Mouse (Mus musculus) CH12.LX (cell line): ENCODE measurements around the gene Mpdz. TPM values are rescaled to one million over a fixed set of nuclear protein-coding genes. Genes with fewer than 3 reads are reported as not detected.

Experiments
- DNase-seq: peaks from one replicate; pipeline ENCODE4 v3.0.0-alpha.2; 2013; ENCODE audit errors: extremely low read depth
- H3K27ac ChIP-seq: 2 replicates; pipeline ENCODE4 v1.5.1; 2012; ENCODE audit warnings: low read depth, mild to moderate bottlenecking, control low read depth, moderate library complexity; ENCODE audit not compliant: insufficient read depth
- H3K27me3 ChIP-seq: replicated peaks from 2 replicates; pipeline ENCODE3; 2012; ENCODE audit warnings: inconsistent platforms
- H3K36me3 ChIP-seq, 2 experiments: replicated peaks in 1 of 2; 2 replicates each; pipeline versions ENCODE3 to v1.6.1; 2012; ENCODE audit warnings: inconsistent platforms in 1 of 2, low read length in 1 of 2, mild to moderate bottlenecking in 1 of 2, mixed read lengths in 1 of 2, moderate library complexity in 1 of 2; ENCODE audit not compliant: control insufficient read depth in 1 of 2, insufficient read depth in 1 of 2
- H3K4me1 ChIP-seq, 2 experiments: 2 replicates each; pipeline ENCODE4 v1.6.1; 2012; ENCODE audit warnings: inconsistent platforms in 1 of 2, moderate library complexity in 1 of 2; ENCODE audit not compliant: insufficient read depth in 2 of 2, control insufficient read depth in 1 of 2
- H3K4me2 ChIP-seq: 2 replicates; pipeline ENCODE4 v1.6.1; 2012; ENCODE audit warnings: low read depth, mild to moderate bottlenecking, control low read depth; ENCODE audit not compliant: poor library complexity, insufficient read depth, severe bottlenecking
- H3K4me3 ChIP-seq, 3 experiments: fragments of 150-350 bp in 1 of 3; sonication (generic) in 1 of 3; replicated peaks in 1 of 3; 2 replicates each; pipeline versions ENCODE3 to v1.5.1; 2011 to 2012; ENCODE audit warnings: low read depth in 2 of 3, low read length in 2 of 3, mild to moderate bottlenecking in 2 of 3, moderate library complexity in 2 of 3, control low read depth in 1 of 3, improper control_type of control experiment in 1 of 3, inconsistent platforms in 1 of 3, mixed read lengths in 1 of 3; ENCODE audit not compliant: poor library complexity in 1 of 3
- H3K79me2 ChIP-seq: replicated peaks from 2 replicates; pipeline ENCODE4 v1.6.1; 2012; ENCODE audit warnings: mild to moderate bottlenecking, moderate library complexity; ENCODE audit not compliant: control insufficient read depth, poor library complexity, insufficient read depth, severe bottlenecking; ENCODE audit errors: extremely low read depth
- H3K9ac ChIP-seq: 2 replicates; pipeline ENCODE4 v1.6.1; 2012; ENCODE audit warnings: low read depth, mild to moderate bottlenecking, control low read depth, moderate library complexity; ENCODE audit not compliant: insufficient read depth
- H3K9me3 ChIP-seq: replicated peaks from 2 replicates; pipeline ENCODE3; 2012; ENCODE audit warnings: low read length, inconsistent platforms, mixed read lengths
- CHD1 ChIP-seq: IDR thresholded peaks from 2 replicates; pipeline ENCODE4 v1.6.1; 2012; ENCODE audit warnings: low read depth, low read length, improper control_type of control experiment, inconsistent platforms
- CTCF ChIP-seq, 2 experiments: IDR thresholded peaks in 1 of 2; conservative IDR thresholded peaks in 1 of 2; 2 replicates each; pipeline ENCODE4 v1.5.1; 2011 to 2012; ENCODE audit warnings: low read depth in 2 of 2, low read length in 2 of 2, improper control_type of control experiment in 1 of 2, inconsistent platforms in 1 of 2, mild to moderate bottlenecking in 1 of 2, moderate library complexity in 1 of 2
- ELF1 ChIP-seq: IDR thresholded peaks from 2 replicates; pipeline ENCODE4 v1.6.1; 2014; ENCODE audit warnings: low read depth, mild to moderate bottlenecking, inconsistent platforms, low read length, improper control_type of control experiment
- EP300 ChIP-seq: IDR thresholded peaks from 2 replicates; pipeline ENCODE4 v1.6.1; 2011; ENCODE audit warnings: low read length, improper control_type of control experiment
- GABPA ChIP-seq: IDR thresholded peaks from 2 replicates; pipeline ENCODE4 v1.6.1; 2012; ENCODE audit warnings: low read depth, low read length, improper control_type of control experiment, inconsistent platforms; ENCODE audit not compliant: insufficient replicate concordance
- JUN ChIP-seq: IDR thresholded peaks from 2 replicates; pipeline ENCODE4 v1.6.1; 2011; ENCODE audit warnings: low read depth, mild to moderate bottlenecking, low read length, improper control_type of control experiment, moderate library complexity; ENCODE audit not compliant: insufficient read depth
- JUND ChIP-seq: conservative IDR thresholded peaks from 2 replicates; pipeline ENCODE4 v1.6.1; 2011; ENCODE audit warnings: low read depth, low read length, improper control_type of control experiment
- KAT2A ChIP-seq: IDR thresholded peaks from 2 replicates; pipeline ENCODE4 v1.6.1; 2012; ENCODE audit warnings: low read length, improper control_type of control experiment, inconsistent platforms; ENCODE audit not compliant: insufficient replicate concordance
- MAZ ChIP-seq: IDR thresholded peaks from 2 replicates; pipeline ENCODE4 v1.6.1; 2012; ENCODE audit warnings: low read depth, mild to moderate bottlenecking, inconsistent platforms, low read length, improper control_type of control experiment, moderate library complexity
- MEF2A ChIP-seq: IDR thresholded peaks from 2 replicates; pipeline ENCODE4 v1.6.1; 2014; ENCODE audit warnings: low read depth, mild to moderate bottlenecking, inconsistent platforms, low read length, improper control_type of control experiment, borderline replicate concordance
- MXI1 ChIP-seq: IDR thresholded peaks from 2 replicates; pipeline ENCODE4 v1.6.1; 2011; ENCODE audit warnings: mild to moderate bottlenecking, low read depth, low read length, improper control_type of control experiment
- NELFE ChIP-seq: IDR thresholded peaks from 2 replicates; pipeline ENCODE4 v1.6.1; 2011; ENCODE audit warnings: low read depth, low read length, improper control_type of control experiment
- NRF1 ChIP-seq: IDR thresholded peaks from 2 replicates; pipeline ENCODE4 v1.6.1; 2014; ENCODE audit warnings: low read depth, mild to moderate bottlenecking, inconsistent platforms, low read length, improper control_type of control experiment, moderate library complexity
- PAX5 ChIP-seq: IDR thresholded peaks from 2 replicates; pipeline ENCODE4 v1.6.1; 2012; ENCODE audit warnings: low read length, inconsistent platforms, mixed read lengths
- POLR2A ChIP-seq: IDR thresholded peaks from 2 replicates; pipeline ENCODE4 v1.6.1; 2011; ENCODE audit warnings: low read depth, mild to moderate bottlenecking, improper control_type of control experiment, low read length
- TBP ChIP-seq: conservative IDR thresholded peaks from 2 replicates; pipeline ENCODE4 v1.6.1; 2011; ENCODE audit warnings: low read depth, low read length, improper control_type of control experiment
- USF1 ChIP-seq: IDR thresholded peaks from 2 replicates; pipeline ENCODE4 v1.6.1; 2014; ENCODE audit warnings: low read depth, mild to moderate bottlenecking, inconsistent platforms, low read length, improper control_type of control experiment
- USF2 ChIP-seq: conservative IDR thresholded peaks from 2 replicates; pipeline ENCODE4 v1.6.1; 2011; ENCODE audit warnings: low read depth, low read length, improper control_type of control experiment
- dilution Hi-C: fragments of 300-500 bp; cut with MboI; formaldehyde crosslinking; loops from 2 replicates; pipeline ENCODE4 v1.14.3; 2020; ENCODE audit warnings: low sequenced_read_pairs; ENCODE audit not compliant: extremely low pct_unique_long_range_greater_than_20kb, extremely low pct_ligation_motif_present
- in situ Hi-C: fragments of 300-500 bp; cut with MboI; formaldehyde crosslinking; loops from 3 replicates; pipeline ENCODE4 v1.14.3; 2019; ENCODE audit warnings: low sequenced_read_pairs, low pct_ligation_motif_present, low pct_unique_long_range_greater_than_20kb, mixed read lengths
- polyA plus RNA-seq: library from polyadenylated mRNA; unstranded; fragments of >175 nt; gene quantifications from 2 replicates; pipeline ENCODE4 v1.2.1, GENCODE M21; 2012; ENCODE audit warnings: low read depth; ENCODE audit not compliant: insufficient read length
- total RNA-seq, 2 experiments: library from RNA; depleted of rRNA; stranded (reverse); fragments of 300-350 nt in 1 of 2; fragments of >200 nt in 1 of 2; gene quantifications; 2 replicates each; pipeline ENCODE4 v1.2.3; 2012 to 2014

The Mpdz gene
- total and polyA plus RNA-seq, 3 experiments, result not detected

DNA sequence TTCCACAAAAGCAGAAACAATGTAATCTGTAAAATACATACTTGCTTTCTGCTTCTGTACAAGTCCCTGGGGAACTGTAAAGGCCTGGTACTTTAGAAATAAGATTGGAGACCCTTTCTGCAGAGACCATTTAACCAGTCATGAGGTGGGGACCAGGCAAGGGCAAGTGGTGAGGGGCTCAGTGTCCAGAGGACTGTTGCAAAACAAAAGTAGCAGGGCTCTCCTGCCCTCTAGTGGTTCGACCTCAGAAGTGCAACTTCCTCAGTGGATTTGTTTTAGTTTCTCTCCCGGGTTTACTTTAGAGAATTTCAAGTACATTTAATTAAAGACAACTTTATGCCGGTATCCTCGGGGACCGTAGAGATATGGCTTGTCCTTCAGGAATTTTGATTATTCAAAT, 190.7 kb downstream of the Mpdz start:
- H3K36me3 ChIP-seq, result no peaks in the 10 kb centered on the region
- dilution Hi-C loops, result no loop called here
- no peak overlapping the region for H3K27ac ChIP-seq
- no peaks in the 10 kb centered on the region for H3K4me1 ChIP-seq
- no peak overlapping the region for H3K9ac ChIP-seq
- no peak for DNase-seq
- no peaks in the 10 kb centered on the region for H3K27me3 ChIP-seq
- H3K4me2 ChIP-seq, result no peak overlapping the region
- H3K4me3 ChIP-seq, result no peak overlapping the region
- H3K9me3 ChIP-seq, result peaks cover 48% of the 10 kb centered on the region
- in situ Hi-C loops, result no loop called here
- H3K79me2 ChIP-seq, result no peaks in the 10 kb centered on the region
- TF ChIP-seq POLR2A, result no peak
- no peak for TF ChIP-seq MAZ
- no peak for TF ChIP-seq NRF1
- TF ChIP-seq PAX5, result no peak
- TF ChIP-seq ELF1, result no peak
- TF ChIP-seq CTCF (conservative IDR thresholded peaks at IDR 0.05 in 1 of 2, IDR thresholded peaks at IDR 0.05 in 1 of 2; ENCODE audit: low read depth in 2 of 2, low read length in 2 of 2), result peak in 1 of 2 experiments; percentile 12; a peak in 1 of 4 replicates
- TF ChIP-seq NELFE, result no peak
- no peak for TF ChIP-seq USF2

DNA sequence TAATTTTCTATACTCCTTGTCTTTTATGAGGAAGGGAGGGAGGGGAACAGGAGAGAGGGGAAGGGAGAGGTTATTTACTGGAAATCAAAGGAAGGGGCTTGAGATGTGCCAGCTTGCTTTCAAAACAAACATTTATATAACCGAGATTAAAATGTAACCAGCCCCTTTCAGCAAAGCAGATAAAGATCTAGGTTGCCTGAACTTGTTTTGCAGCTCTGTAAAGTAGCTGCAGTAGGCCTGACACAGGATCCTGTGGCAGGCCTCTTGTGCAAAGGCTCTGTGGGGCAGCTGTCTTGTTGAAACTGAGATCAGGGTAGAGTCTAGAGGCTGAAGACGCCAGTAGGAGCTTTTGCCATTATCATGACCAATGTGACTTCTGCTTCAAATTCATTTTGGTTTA, 193.4 kb downstream of the Mpdz start:
- no peak for TF ChIP-seq TBP
- no peak for TF ChIP-seq EP300
- TF ChIP-seq JUN, result no peak
- no peak for TF ChIP-seq CHD1
- no peak for TF ChIP-seq KAT2A
- no peak for TF ChIP-seq ELF1
- no peak for TF ChIP-seq USF1
- no peak for TF ChIP-seq GABPA
- no peak for TF ChIP-seq MXI1
- no peak for TF ChIP-seq MEF2A
- TF ChIP-seq JUND, result no peak
- no peak for TF ChIP-seq USF2
- TF ChIP-seq, all 38 proteins: peak for 0
- no peaks in the 10 kb centered on the region for H3K27me3 ChIP-seq
- H3K4me3 ChIP-seq, result no peak overlapping the region
- H3K9me3 ChIP-seq, result peaks cover 35% of the 10 kb centered on the region
- in situ Hi-C loops, result no loop called here
- no peaks in the 10 kb centered on the region for H3K4me1 ChIP-seq
- no peak overlapping the region for H3K27ac ChIP-seq
- dilution Hi-C loops, result no loop called here
- no peak overlapping the region for H3K9ac ChIP-seq
- DNase-seq, result no peak
- no peak overlapping the region for H3K4me2 ChIP-seq
- H3K36me3 ChIP-seq, result no peaks in the 10 kb centered on the region
- no peaks in the 10 kb centered on the region for H3K79me2 ChIP-seq
